Mouse (Mus musculus) kidney, embryonic 15.5 days (tissue): ENCODE results near the gene Arhgap8. TPM values are rescaled to one million over a fixed set of nuclear protein-coding genes. Genes with fewer than 3 reads are reported as not detected.

ENCODE experiments used
- ATAC-seq: fragments of 200-750 bp; cut with Nextera tagmentation; replicated peaks from 2 replicates; pipeline ENCODE4 v1.8.0; 2017; ENCODE audit warnings: moderate TSS enrichment; ENCODE audit not compliant: low FRiP score
- H3K27ac ChIP-seq: fragments of 300-500 bp; sonication (generic); 2 replicates; pipeline ENCODE4 v1.5.1; 2015; ENCODE audit warnings: mild to moderate bottlenecking, inconsistent platforms
- H3K27me3 ChIP-seq: fragments of 300-500 bp; sonication (generic); 2 replicates; pipeline ENCODE4 v1.6.1; 2015; ENCODE audit warnings: inconsistent platforms
- H3K36me3 ChIP-seq: fragments of 300-500 bp; sonication (generic); 2 replicates; pipeline ENCODE4 v1.6.1; 2015; ENCODE audit warnings: inconsistent platforms
- H3K4me1 ChIP-seq: fragments of 300-500 bp; sonication (generic); 2 replicates; pipeline ENCODE4 v1.6.1; 2015; ENCODE audit warnings: inconsistent platforms
- H3K4me2 ChIP-seq: fragments of 300-500 bp; sonication (generic); 2 replicates; pipeline ENCODE4 v1.6.1; 2015; ENCODE audit warnings: moderate library complexity, mild to moderate bottlenecking, inconsistent platforms
- H3K4me3 ChIP-seq: fragments of 300-500 bp; sonication (generic); replicated peaks from 2 replicates; pipeline ENCODE4 v1.5.1; 2015; ENCODE audit warnings: mild to moderate bottlenecking, inconsistent platforms
- H3K9ac ChIP-seq: fragments of 300-500 bp; sonication (generic); 2 replicates; pipeline ENCODE4 v1.6.1; 2015; ENCODE audit warnings: mild to moderate bottlenecking, inconsistent platforms
- H3K9me3 ChIP-seq: fragments of 300-500 bp; sonication (generic); replicated peaks from 2 replicates; pipeline ENCODE4 v1.6.1; 2016; ENCODE audit warnings: inconsistent platforms
- WGBS: fragments of 180-500 bp; shearing (Covaris S2); methylation state at CpG from one replicate; pipeline ENCODE4 v1.1.7; 2015; ENCODE audit warnings: mixed read lengths; 5-methylcytosine and 5-hydroxymethylcytosine counted together
- polyA plus RNA-seq: library from polyadenylated mRNA; unstranded; fragments of >200 nt; fragmentation: Nextera tagmentation; extraction: Ambion mirVana; gene quantifications from 2 replicates; pipeline ENCODE4 v1.2.1, GENCODE M21; 2015

Gene Arhgap8
- polyA plus RNA-seq, 1 experiment from 2014 or later, result 10.3 TPM

DNA sequence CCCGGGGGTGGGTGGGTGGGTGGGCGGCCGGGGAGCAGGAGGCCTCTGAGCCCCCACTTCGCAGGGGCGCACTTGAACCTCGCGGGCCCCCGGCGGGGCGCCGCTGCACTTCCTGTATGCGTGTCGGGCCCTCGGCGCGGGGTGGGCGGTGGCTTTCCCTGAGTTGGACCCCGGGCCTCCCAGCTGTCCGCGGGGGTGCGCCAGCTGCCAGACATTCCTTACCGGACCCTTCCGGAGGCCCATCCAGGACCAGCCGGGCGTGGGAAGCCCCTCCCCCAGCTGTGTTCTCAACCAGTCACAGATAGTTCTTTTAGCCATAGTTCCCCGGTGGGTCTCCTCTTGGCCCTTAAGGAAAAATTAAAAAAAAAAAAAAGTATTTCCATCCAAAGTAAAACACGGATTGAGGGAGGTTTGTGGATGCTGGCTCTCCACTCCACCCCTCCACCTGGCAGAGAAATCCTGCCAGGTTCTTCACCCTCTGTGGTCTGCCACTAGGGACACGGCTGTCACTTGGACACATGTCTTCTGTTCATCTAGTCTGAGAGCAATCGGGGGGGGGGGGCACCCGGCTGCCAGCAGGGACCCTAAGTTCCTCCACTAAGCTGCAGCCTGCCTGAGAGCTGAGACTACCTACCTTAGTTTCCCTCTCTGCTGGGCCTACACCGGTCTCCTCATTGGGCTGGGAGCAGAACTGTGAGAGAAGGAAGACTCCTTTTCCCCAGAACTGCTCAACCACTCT lies 38.2 kb upstream of the Arhgap8 start:
- Histone ChIP-seq H3K9ac (peak overlapping the region; percentile 79), H3K36me3 (peaks cover 13% of the 10 kb centered on the region; the same call in 1 of the 2 replicates), H3K9me3 (no peaks in the 10 kb centered on the region), H3K27ac (peak overlapping the region; percentile 92), H3K4me2 (peak overlapping the region; percentile 88), H3K4me1 (peaks cover 61% of the 10 kb centered on the region), H3K27me3 (no peaks in the 10 kb centered on the region), H3K4me3 (peak overlapping the region; percentile 76)
- peak; percentile 77 for ATAC-seq
- WGBS, result under 1% methylated on average over 28 of the region's 31 CpGs

DNA sequence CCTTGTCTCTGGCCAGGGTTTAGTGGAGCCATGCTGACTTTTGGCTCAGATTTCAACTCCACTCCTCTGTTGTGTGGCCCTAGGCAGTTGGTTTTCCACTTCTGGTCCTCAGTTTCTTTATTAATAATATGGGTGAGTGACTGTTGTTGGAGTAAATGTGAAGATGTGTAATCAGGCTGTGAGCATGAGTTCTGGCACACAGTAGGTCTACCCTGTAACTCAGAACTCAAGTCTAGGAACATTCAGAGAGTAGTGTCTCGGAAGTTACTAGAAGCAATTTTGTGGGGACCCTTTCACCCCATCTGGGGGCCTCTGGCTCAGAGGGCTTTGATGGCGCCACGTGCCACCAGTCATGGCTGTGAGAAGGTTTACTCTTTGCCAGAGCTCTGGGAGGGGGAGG lies 37.6 kb upstream of the Arhgap8 start:
- Histone ChIP-seq H3K9me3 (no peaks in the 10 kb centered on the region), H3K4me1 (peaks cover 67% of the 10 kb centered on the region), H3K4me3 (peak overlapping the region; percentile 76), H3K27me3 (no peaks in the 10 kb centered on the region), H3K27ac (peak overlapping the region; percentile 92), H3K4me2 (peak overlapping the region; percentile 88), H3K36me3 (peaks cover 14% of the 10 kb centered on the region; the same call in 1 of the 2 replicates), H3K9ac (peak overlapping the region; percentile 79)
- ATAC-seq, result no peak
- WGBS, result 55% methylated on average over 3 of the region's 3 CpGs

DNA sequence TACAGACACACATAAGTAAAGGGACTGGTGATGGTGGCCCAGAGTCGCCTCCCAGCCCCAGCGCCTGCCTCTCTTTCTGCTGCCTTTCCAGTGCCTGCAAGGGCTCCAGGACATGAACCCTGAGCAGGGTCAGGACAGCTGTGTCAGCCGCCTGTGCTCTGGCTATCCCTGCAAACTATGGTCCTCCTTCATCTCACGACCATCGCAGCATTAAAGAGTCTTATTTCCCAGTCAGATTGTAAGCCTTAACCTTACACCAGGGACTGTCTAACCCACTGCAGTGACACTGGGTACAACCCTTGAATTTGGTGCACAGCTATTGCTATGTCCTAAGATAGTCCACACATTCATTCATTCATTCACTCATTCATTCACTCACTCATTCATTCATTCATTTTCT lies 37.0 kb upstream of the Arhgap8 start:
- WGBS, result 73% methylated on average over 5 of the region's 5 CpGs
- Histone ChIP-seq H3K4me2 (peak overlapping the region; percentile 88), H3K27me3 (no peaks in the 10 kb centered on the region), H3K4me3 (peak overlapping the region; percentile 76), H3K9ac (peak overlapping the region; percentile 14; the same call in 1 of the 2 replicates), H3K27ac (peak overlapping the region; percentile 92; the same call in 1 of the 2 replicates), H3K4me1 (peaks cover 73% of the 10 kb centered on the region), H3K9me3 (no peaks in the 10 kb centered on the region), H3K36me3 (peaks cover 15% of the 10 kb centered on the region; the same call in 1 of the 2 replicates)
- ATAC-seq, result no peak

DNA sequence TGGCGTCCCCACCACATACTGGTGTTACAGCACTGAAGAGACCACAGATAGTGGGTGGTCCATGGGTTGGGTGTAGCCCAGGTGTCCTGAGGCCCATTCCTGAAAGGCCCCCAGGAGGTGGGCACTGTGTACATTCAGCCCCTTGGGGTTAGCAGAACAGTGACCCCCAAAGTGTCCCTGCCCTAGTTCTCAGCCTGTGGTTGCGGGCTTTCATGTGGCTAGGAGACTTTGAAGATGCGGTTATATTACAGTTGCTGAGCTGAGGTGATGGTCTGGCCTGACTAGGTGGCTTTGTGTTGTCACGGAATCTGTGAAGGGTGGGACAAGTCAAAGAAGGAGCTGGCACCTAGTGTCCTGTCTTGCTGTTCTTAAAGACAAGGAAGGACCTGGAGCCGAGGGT lies 35.3 kb upstream of the Arhgap8 start:
- Histone ChIP-seq H3K4me2 (no peak overlapping the region), H3K9ac (no peak overlapping the region), H3K4me1 (peaks cover 89% of the 10 kb centered on the region), H3K9me3 (no peaks in the 10 kb centered on the region), H3K27me3 (no peaks in the 10 kb centered on the region), H3K36me3 (peaks cover 32% of the 10 kb centered on the region), H3K27ac (no peak overlapping the region), H3K4me3 (no peak overlapping the region)
- ATAC-seq, result no peak
- 78% methylated on average over 5 of the region's 5 CpGs for WGBS

DNA sequence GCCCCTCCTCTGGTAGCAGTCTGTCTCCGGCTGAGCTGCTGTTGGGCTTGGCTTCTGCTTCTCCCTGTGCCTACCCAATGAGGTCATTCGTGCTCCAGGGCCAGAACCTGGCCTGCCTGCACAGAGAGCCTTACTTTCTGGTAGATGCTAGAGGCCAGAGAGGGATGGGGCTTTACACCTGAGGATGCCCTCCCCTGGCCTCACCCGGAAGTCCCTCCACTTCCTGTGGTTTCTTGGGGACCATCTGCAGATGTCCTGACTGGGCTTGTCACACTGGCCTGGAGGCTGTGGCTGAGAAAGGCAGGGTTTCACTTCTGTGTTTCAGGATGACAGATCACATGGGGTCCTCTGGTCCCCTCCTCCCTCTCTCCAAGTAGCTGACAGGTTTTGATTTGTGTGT lies 34.4 kb upstream of the Arhgap8 start:
- no peak for ATAC-seq
- 48% methylated on average over 3 of the region's 3 CpGs for WGBS
- Histone ChIP-seq H3K4me3 (no peak overlapping the region), H3K27me3 (no peaks in the 10 kb centered on the region), H3K4me2 (no peak overlapping the region), H3K9ac (no peak overlapping the region), H3K27ac (no peak overlapping the region), H3K9me3 (no peaks in the 10 kb centered on the region), H3K4me1 (peaks cover 81% of the 10 kb centered on the region), H3K36me3 (peaks cover 41% of the 10 kb centered on the region)

DNA sequence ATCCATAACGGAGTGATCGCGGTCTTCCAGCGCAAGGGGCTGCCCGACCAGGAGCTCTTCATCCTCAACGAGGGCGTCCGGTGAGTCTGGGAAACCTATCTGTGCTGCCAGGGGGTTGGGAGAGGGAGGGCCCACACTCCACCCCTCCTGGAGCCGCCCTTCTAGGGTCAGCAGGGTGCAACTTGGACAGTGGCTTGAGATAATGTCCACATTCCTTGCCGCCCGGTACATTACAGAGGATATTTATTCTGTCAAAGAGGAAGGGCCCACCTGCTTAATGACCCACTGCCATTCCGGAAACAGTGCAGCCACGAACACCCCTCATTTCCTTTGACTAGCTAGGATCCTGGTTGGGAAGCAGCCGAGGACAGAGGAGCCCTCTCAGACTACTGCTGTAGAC lies 31.9 kb upstream of the Arhgap8 start:
- Histone ChIP-seq H3K4me1 (peaks cover 62% of the 10 kb centered on the region), H3K4me3 (no peak overlapping the region), H3K9ac (0 out of 2 replicates have a peak overlapping the region, but pooled peaks have one; percentile 17), H3K36me3 (peaks cover 65% of the 10 kb centered on the region), H3K4me2 (peak overlapping the region; percentile 21; the same call in 1 of the 2 replicates), H3K27me3 (no peaks in the 10 kb centered on the region), H3K27ac (peak overlapping the region; percentile 84), H3K9me3 (no peaks in the 10 kb centered on the region)
- 32% methylated on average over 14 of the region's 14 CpGs for WGBS
- peak; percentile 69 for ATAC-seq

DNA sequence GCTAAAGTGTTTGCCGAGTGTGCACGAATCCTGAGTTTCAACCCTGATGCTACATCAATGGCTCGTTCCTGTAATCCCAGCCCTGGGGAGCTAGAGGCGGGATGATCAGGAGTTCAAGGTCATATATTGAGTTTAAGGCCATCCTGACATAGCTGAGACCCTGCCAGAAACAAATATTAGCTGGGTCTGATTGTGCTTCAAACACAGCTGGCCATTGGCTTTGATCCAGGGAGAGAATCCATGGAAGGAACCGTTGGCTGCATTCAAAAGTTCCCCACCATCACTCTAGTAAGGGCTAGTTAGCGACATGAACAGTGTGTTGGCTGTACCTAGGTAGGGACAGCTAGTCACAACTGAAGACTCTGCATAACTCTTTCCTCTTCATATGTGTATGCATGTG lies 30.5 kb upstream of the Arhgap8 start:
- no peak overlapping the region; the same call in 1 of the 2 replicates for H3K27ac ChIP-seq
- H3K4me3 ChIP-seq, result no peak overlapping the region
- no peaks in the 10 kb centered on the region for H3K9me3 ChIP-seq
- no peaks in the 10 kb centered on the region for H3K27me3 ChIP-seq
- no peak overlapping the region for H3K4me2 ChIP-seq
- peaks cover 79% of the 10 kb centered on the region for H3K36me3 ChIP-seq
- no peak for ATAC-seq
- H3K9ac ChIP-seq, result no peak overlapping the region
- H3K4me1 ChIP-seq, result peaks cover 47% of the 10 kb centered on the region
- 77% methylated on average over 6 of the region's 6 CpGs for WGBS

DNA sequence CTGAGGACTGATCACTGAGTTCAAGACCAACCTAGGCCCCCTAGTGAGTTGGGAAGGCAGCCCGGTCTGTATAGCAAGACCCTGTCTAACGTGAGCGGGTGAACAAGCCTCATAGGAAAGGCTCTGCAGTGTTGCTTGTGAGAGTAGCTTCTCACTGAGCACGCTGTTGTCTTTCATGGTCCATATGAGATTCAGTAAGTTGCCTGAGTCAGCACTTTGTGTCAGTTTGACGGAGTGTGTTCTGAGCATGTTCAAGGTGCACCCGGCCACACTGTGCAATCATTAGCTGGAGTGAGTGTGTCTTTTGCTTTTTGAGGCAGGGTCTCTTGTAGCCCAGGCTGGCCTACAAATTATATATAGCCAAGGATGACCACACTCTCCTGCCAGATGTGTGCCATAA lies 28.3 kb upstream of the Arhgap8 start:
- H3K27me3 ChIP-seq, result no peaks in the 10 kb centered on the region
- no peak overlapping the region for H3K27ac ChIP-seq
- no peak overlapping the region for H3K9ac ChIP-seq
- no peak for ATAC-seq
- no peaks in the 10 kb centered on the region for H3K9me3 ChIP-seq
- WGBS, result 91% methylated on average over 6 of the region's 6 CpGs
- peaks cover 89% of the 10 kb centered on the region for H3K36me3 ChIP-seq
- no peak overlapping the region for H3K4me2 ChIP-seq
- H3K4me3 ChIP-seq, result no peak overlapping the region
- peaks cover 39% of the 10 kb centered on the region for H3K4me1 ChIP-seq

DNA sequence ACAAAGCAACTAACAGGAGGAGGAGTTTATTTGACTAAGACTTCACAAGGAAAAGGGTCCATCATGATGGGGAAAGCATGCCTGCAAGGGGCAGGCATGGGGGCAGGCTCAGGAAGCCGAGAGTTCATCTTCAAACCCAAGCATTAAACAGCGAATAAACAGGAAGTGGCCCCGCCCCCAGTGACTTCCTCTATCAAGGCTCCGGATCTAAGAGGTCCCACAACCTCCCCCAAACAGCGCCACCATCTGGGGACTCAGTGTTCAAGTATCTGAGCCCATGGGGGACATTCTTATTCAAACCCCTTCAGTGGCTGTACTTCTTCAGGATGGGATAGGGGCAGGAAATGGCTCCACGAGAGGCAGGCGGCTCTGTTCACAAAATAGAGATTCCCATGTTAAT lies 27.2 kb upstream of the Arhgap8 start:
- H3K4me1 ChIP-seq, result peaks cover 38% of the 10 kb centered on the region
- no peak overlapping the region for H3K4me2 ChIP-seq
- peaks cover 97% of the 10 kb centered on the region for H3K36me3 ChIP-seq
- no peak overlapping the region for H3K4me3 ChIP-seq
- H3K9me3 ChIP-seq, result no peaks in the 10 kb centered on the region
- H3K9ac ChIP-seq, result no peak overlapping the region
- WGBS, result 85% methylated on average over 7 of the region's 7 CpGs
- ATAC-seq, result no peak
- H3K27ac ChIP-seq, result no peak overlapping the region
- no peaks in the 10 kb centered on the region for H3K27me3 ChIP-seq

DNA sequence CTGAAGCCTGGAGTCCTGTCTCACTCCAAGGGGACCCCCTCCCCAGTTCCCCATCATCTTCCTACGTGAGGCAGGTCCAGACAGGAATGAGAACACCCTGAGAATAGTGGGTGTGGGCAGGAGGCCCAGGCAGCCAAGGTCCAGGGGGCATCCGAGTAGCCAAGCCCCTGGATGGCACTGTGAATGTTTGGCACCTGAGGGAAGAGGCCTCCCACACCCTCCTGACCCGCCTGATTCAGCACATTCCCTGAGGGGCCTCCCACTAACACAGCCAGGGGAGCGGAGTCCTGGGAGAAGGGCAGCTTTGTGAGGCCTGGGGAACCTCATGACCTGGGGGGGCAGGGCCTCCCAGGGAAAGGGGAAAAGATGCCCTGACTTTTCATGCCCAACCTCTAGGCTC lies 23.8 kb upstream of the Arhgap8 start:
- H3K9ac ChIP-seq, result no peak overlapping the region
- no peaks in the 10 kb centered on the region for H3K9me3 ChIP-seq
- peak; percentile 71 for ATAC-seq
- no peak overlapping the region for H3K4me2 ChIP-seq
- 39% methylated on average over 4 of the region's 4 CpGs for WGBS
- H3K36me3 ChIP-seq, result peaks cover 83% of the 10 kb centered on the region
- no peaks in the 10 kb centered on the region for H3K27me3 ChIP-seq
- H3K27ac ChIP-seq, result peak overlapping the region; percentile 57
- H3K4me1 ChIP-seq, result peaks cover 24% of the 10 kb centered on the region
- H3K4me3 ChIP-seq, result no peak overlapping the region

DNA sequence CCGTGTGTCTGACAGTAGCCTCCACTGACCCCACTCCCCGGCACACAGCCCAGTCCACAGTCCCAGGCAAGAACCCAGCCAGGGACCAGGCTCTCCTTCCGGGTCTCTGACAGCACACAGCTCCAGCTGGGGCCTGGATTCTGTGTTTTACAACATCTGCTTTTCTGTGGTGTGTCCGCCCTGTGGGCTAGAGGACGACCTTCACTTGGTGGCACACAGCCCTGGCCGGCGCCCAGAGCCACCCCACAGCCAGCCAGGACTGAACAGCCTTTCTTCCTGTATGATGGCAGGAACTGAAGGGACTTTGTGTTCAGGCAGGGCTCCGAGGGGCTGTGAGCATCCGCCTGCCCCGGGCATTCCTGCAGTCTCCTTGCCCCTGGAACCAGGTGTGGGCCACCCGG lies 22.2 kb upstream of the Arhgap8 start:
- H3K27me3 ChIP-seq, result no peaks in the 10 kb centered on the region
- no peak overlapping the region for H3K9ac ChIP-seq
- peaks cover 82% of the 10 kb centered on the region for H3K36me3 ChIP-seq
- ATAC-seq, result no peak
- no peak overlapping the region for H3K27ac ChIP-seq
- H3K4me1 ChIP-seq, result peaks cover 26% of the 10 kb centered on the region
- H3K9me3 ChIP-seq, result no peaks in the 10 kb centered on the region
- 69% methylated on average over 11 of the region's 11 CpGs for WGBS
- H3K4me3 ChIP-seq, result no peak overlapping the region
- H3K4me2 ChIP-seq, result no peak overlapping the region

DNA sequence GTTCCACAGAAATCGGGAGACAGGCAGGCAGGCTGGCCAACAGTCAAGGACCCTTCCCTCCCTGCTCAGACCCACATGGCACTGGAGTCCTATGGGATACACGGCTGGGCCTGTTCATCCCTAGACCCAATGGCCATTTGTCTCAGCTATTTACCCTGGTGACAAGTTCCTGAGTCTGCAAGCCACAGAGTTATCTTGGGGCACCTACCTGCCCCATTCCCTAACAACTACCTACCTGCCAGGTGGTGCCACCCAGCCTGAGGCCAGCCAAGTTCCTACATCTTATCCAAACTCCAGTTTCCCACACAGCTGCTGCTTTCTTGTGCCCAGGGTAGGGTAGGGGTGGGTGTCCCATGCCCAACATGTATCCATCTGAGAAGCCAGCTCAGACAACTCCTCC lies 21.7 kb upstream of the Arhgap8 start:
- Histone ChIP-seq H3K4me2 (no peak overlapping the region), H3K27me3 (no peaks in the 10 kb centered on the region), H3K4me3 (no peak overlapping the region), H3K27ac (no peak overlapping the region), H3K36me3 (peaks cover 81% of the 10 kb centered on the region), H3K4me1 (peaks cover 26% of the 10 kb centered on the region), H3K9me3 (no peaks in the 10 kb centered on the region), H3K9ac (no peak overlapping the region)
- WGBS, result 81% methylated on average over 2 of the region's 2 CpGs
- no peak for ATAC-seq
